Mouse (Mus musculus) B cell, adult 2 months (primary cell): Measurements from ENCODE around the gene Prmt8.
A peak's percentile ranks its signal among the peaks of the same experiment; 100 is the strongest.

Experiments
- DNase-seq, 2 experiments: peaks; one replicate each; pipeline ENCODE4 v3.0.0; 2022

The Prmt8 gene

GRCm38 (mm10) chr6:127769275-127770156, at the start of gene Prmt8:
Prmt8 (minus strand) TSS chr6:127769472.
- DNase-seq = no peak

DNA sequence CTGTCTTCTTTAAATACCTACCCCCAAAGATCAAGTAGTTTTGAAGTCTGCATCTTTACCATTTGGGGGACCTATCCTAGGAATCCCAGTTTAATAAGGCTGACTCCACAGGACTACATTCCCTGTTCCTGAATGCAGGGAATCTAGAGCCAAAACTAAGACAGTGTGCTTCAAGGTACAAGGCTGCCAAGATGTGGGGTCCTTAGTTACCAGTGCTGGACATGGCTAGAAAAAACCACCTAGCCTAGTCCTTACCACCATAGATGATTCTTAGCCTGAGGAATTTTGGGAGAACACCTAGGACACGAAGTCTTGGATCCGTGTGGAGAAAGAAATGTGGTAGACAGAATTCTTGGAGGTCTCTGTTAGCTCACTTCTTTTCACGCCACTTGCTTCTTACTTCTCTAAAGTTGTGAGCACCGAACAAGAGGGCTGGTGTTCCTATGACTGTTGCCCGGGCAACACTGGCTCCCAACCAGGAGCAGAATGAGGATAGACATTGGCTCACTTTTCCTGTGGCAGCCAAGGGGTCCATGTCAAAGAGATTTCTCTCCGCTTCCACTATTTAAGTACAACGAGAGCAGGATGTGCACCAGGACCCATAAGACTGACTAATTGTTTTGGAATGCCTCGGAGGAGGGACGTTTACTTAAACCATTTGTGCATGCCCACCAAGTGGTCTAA, 33.9 kb upstream of the Prmt8 start:
- DNase-seq = no peak

- DNase-seq = no peak
These were observed 32.9 kb upstream of the Prmt8 start for GRCm38 (mm10) chr6:127802211-127802610.

- no peak for DNase-seq
These were observed 20.8 kb upstream of the Prmt8 start for GRCm38 (mm10) chr6:127790023-127790422.

- DNase-seq = no peak
These were observed 1.5 kb upstream of the Prmt8 start for GRCm38 (mm10) chr6:127770806-127771205.

- no peak for DNase-seq
These were observed 524 bp downstream of the Prmt8 start for GRCm38 (mm10) chr6:127768621-127769274.

GRCm38 (mm10) chr6:127767706-127768493, 1.4 kb downstream of the Prmt8 start:
- peak; percentile 11 to 32 for DNase-seq

GRCm38 (mm10) chr6:127767201-127767705, 2.0 kb downstream of the Prmt8 start:
- DNase-seq = no peak

DNA sequence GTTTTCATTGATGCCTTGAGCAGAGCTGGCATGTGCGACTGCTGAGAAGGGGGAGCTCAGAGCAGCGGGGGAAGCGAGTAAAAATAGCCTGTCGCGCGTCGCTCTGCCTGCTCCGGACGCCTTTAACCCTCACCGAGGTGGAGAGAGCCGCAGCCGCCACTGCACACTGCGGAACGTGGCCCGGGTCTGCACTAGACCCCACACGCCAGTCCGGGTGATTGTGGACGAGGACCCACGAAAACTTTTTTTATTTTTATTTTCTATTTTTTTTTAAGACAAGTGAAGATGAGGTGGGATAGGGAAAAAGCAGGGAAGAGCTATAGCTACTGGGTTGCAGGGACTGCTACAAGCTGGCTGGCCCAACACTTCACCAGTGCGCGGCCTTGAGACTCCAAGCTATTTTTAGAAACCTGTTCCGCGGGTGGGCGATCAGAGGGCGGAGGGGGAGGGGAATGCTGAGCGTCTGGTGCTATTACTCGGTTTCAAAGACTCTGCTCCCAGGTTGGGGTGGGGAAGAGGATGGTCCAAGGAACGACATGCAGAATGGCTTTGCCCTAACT, 2.6 kb downstream of the Prmt8 start:
- no peak for DNase-seq

- no peak for DNase-seq
These were observed 3.1 kb downstream of the Prmt8 start for GRCm38 (mm10) chr6:127766041-127766604.

GRCm38 (mm10) chr6:127765573-127765972, 3.7 kb downstream of the Prmt8 start:
- DNase-seq = no peak

DNA sequence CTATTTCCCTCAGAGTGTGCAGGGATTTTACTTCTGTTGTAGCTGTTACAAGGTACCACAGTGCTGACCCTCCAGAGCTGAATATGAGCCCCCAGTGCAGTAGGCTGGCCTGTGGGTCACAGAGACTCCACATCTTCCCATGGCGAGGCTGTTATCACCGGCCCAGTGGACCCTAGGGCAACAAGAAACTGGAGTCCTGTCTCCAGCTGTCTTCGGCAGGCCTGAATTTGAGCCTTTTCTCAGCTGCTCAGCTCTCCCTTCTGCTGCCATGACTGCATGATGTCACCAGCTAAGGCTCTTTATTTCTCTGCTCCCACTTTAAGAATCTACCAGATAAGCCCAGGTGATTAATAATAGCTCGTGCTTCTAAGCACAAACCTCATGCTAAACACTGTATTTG, 11.0 kb downstream of the Prmt8 start:
- no peak for DNase-seq

GRCm38 (mm10) chr6:127757667-127758167, 11.6 kb downstream of the Prmt8 start:
- DNase-seq = no peak

DNA sequence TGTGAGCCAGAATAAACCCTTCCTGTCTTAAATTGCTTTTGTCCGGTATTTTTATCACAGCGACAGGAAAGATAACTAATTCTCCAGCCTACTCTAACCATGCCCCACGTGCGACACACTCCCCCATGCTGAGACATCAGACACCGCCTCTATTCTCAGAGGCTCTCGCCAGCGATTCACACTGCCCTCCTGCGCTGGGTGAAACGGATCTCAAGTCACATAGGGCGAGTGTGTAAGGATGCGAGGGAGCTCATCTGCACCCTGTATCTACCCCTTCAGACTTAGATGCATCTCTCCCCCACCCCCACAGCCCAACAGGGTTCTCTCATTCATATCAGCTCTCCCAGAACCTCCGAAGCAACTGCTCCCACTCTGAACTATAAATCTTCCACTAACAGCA, 12.4 kb downstream of the Prmt8 start:
- no peak for DNase-seq

- DNase-seq = no peak
These were observed 16.0 kb downstream of the Prmt8 start for GRCm38 (mm10) chr6:127753228-127753627.

DNA sequence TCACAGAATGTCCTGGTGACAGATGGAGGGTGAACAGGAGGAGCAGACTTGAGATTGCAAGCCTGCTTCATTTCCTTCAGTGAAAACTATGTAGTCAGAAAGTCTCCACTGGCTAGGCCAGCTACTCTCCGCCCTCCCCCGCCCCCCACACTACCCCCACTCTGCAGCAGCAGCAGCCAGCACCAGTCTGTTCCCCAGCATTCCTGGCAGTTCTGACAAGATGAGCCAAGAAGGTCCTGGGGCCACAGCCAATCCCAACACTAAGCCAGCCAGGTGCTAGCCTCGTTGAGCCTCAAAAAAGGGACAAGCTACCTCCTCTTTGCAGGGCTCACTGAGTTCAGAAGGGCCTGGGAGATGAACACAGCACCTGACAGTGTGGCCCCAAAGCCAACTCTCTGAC, 16.6 kb downstream of the Prmt8 start:
- DNase-seq = no peak

GRCm38 (mm10) chr6:127751499-127751898, 17.8 kb downstream of the Prmt8 start:
- DNase-seq = no peak

- DNase-seq = no peak
These were observed 20.5 kb downstream of the Prmt8 start for GRCm38 (mm10) chr6:127748793-127749192.

GRCm38 (mm10) chr6:127742290-127742689, 27.0 kb downstream of the Prmt8 start:
- DNase-seq = no peak

- DNase-seq = no peak
These were observed 28.1 kb downstream of the Prmt8 start for GRCm38 (mm10) chr6:127741162-127741561.

DNA sequence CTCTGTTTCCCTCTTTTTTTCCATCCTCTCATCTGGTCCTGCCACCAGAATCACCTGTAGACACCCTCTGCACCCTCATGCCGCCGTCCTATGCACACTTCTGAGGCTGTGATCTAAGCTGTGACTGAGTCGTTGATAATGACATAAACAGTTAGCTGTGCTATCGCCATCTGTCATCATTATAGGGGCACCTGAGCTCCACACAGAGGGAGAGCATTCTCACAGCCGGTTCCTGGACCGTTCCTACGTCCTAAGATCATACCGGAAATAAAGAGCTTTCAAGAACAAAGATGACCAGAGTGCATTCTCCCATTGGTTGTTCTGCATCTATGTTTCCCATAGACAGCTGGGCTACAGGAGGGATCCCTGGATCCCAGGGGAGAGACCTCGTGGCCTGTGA, 28.6 kb downstream of the Prmt8 start:
- DNase-seq = no peak

DNA sequence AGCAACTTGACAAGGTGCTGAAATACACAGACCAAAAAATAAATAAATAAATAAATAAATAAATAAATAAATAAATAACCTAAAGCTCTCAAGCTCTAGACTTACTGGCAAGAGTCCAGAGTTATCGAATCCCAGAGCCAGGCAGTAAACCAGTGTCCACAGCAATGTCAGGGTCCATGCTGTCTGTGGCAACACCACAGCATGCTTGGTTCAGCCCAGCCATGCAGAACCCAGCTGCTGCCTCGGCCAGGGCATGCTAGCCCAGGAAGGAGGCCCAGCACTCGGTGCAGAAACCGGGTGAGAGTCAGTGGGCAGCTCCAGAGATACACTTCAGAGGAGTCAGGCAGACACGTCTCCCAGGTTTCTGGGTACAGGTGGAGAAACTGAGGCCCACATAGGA, 29.4 kb downstream of the Prmt8 start:
- no peak for DNase-seq
